Mouse (Mus musculus) embryonic facial prominence, embryonic 13.5 days (tissue): ENCODE data around the gene Zfp952. TPM values are rescaled to one million over a fixed set of nuclear protein-coding genes. Genes with fewer than 3 reads are reported as not detected.

Experiments
- ATAC-seq: fragments of 200-750 bp; cut with Nextera tagmentation; 2 replicates; pipeline ENCODE4 v1.8.0; 2017; ENCODE audit warnings: low read depth; ENCODE audit not compliant: insufficient number of reproducible peaks, insufficient read depth, low FRiP score, low TSS enrichment
- H3K27ac ChIP-seq: fragments of 300-500 bp; sonication (generic); 2 replicates; pipeline ENCODE4 v1.5.1; 2015; ENCODE audit warnings: moderate library complexity, mild to moderate bottlenecking, inconsistent platforms
- H3K27me3 ChIP-seq: fragments of 300-500 bp; sonication (generic); 2 replicates; pipeline ENCODE4 v1.6.1; 2015; ENCODE audit warnings: mild to moderate bottlenecking, inconsistent platforms
- H3K36me3 ChIP-seq: fragments of 300-500 bp; sonication (generic); 2 replicates; pipeline ENCODE4 v1.6.1; 2015; ENCODE audit warnings: mild to moderate bottlenecking, inconsistent platforms
- H3K4me1 ChIP-seq: fragments of 300-500 bp; sonication (generic); 2 replicates; pipeline ENCODE4 v1.6.1; 2015; ENCODE audit warnings: inconsistent platforms
- H3K4me2 ChIP-seq: fragments of 300-500 bp; sonication (generic); 2 replicates; pipeline ENCODE4 v1.6.1; 2015; ENCODE audit warnings: moderate library complexity, mild to moderate bottlenecking, inconsistent platforms
- H3K4me3 ChIP-seq: fragments of 300-500 bp; sonication (generic); 2 replicates; pipeline ENCODE4 v1.5.1; 2015; ENCODE audit warnings: mild to moderate bottlenecking, inconsistent platforms
- H3K9ac ChIP-seq: fragments of 300-500 bp; sonication (generic); 2 replicates; pipeline ENCODE4 v1.6.1; 2015; ENCODE audit warnings: mild to moderate bottlenecking, inconsistent platforms
- H3K9me3 ChIP-seq: fragments of 300-500 bp; sonication (generic); 2 replicates; pipeline ENCODE4 v1.6.1; 2016; ENCODE audit warnings: inconsistent platforms
- WGBS: fragments of 180-500 bp; shearing (Covaris S2); methylation state at CpG from one replicate; pipeline ENCODE4 v1.1.7; 2015; ENCODE audit warnings: mixed read lengths; 5-methylcytosine and 5-hydroxymethylcytosine counted together
- polyA plus RNA-seq: library from polyadenylated mRNA; unstranded; fragments of >200 nt; fragmentation: Nextera tagmentation; extraction: Ambion mirVana; gene quantifications from 2 replicates; pipeline ENCODE4 v1.2.1, GENCODE M21; 2015

Zfp952 gene
- 16.3 and 17.4 TPM in 2 replicates for polyA plus RNA-seq

DNA sequence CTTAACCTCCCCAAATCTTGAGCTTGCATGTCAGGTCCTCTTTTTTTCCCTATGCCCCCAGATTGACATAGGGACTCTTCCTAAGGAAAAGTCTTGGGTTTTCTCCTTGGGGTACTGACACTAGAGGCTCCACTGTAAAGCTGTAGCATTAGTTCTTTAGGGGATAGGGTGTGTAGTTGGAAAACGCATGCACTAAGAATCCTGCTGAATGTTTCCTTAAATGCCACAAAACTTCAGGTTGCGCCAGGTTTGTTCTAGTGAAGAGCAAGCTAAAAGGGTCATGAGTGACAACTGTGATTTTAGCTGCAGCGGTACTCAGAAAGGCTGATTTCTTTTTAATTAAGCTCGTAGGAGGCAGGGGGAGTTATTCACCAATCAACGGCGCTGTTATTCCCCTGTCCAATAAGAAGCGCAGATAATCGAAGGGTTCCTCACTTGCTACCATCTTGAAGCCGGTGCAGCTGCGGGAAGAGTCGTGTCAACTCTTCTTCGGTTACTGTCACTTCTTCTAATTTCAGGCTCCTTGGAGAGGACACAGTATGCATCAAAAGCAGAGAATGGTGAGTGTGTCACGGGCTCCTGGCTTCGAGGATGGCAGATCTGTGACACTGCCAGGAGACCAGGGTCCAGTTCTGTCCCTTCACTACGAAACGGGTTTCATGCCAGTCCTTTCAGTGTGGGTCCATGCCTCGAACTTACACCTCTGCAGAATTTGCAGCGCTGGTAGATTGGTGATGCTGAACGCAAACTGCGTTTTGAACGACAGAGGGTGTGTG is at the start of gene Zfp952:
Zfp952 (plus strand) TSS at position 431 of the 776 bp plus-strand sequence.
- ATAC-seq, result no peak
- H3K4me2 ChIP-seq, result peak within 1 kb of the TSS; percentile 72
- H3K9me3 ChIP-seq, result no peaks in the 10 kb centered on the region; the same call in 1 of the 2 replicates
- peaks cover 29% of the 10 kb centered on the region for H3K36me3 ChIP-seq
- peak within 1 kb of the TSS; percentile 74 for H3K27ac ChIP-seq
- 1% methylated on average over 21 of the region's 21 CpGs for WGBS
- H3K9ac ChIP-seq, result peak within 1 kb of the TSS; percentile 82
- no peaks in the 10 kb centered on the region for H3K27me3 ChIP-seq
- peaks cover 7% of the 10 kb centered on the region for H3K4me1 ChIP-seq
- H3K4me3 ChIP-seq, result peak within 1 kb of the TSS; percentile 69

GRCm38 (mm10) chr17:32943661-32944060 is 49.3 kb upstream of the Zfp952 start:
- H3K4me3 ChIP-seq, result no peak overlapping the region

GRCm38 (mm10) chr17:32944402-32945035 is 48.4 kb upstream of the Zfp952 start:
- Histone ChIP-seq H3K27ac (no peak overlapping the region), H3K27me3 (no peaks in the 10 kb centered on the region), H3K36me3 (no peaks in the 10 kb centered on the region), H3K9ac (no peak overlapping the region), H3K9me3 (no peaks in the 10 kb centered on the region), H3K4me1 (peaks cover 15% of the 10 kb centered on the region), H3K4me2 (no peak overlapping the region), H3K4me3 (no peak overlapping the region)
- WGBS, result 62% methylated on average over 3 of the region's 3 CpGs
- ATAC-seq, result no peak

More at GRCm38 (mm10) chr17:32943661-32944060, 49.3 kb upstream of the Zfp952 start:
- ATAC-seq, result no peak
- no peak overlapping the region for H3K9ac ChIP-seq
- H3K36me3 ChIP-seq, result no peaks in the 10 kb centered on the region
- no peak overlapping the region for H3K27ac ChIP-seq
- H3K9me3 ChIP-seq, result no peaks in the 10 kb centered on the region
- H3K4me1 ChIP-seq, result peaks cover 15% of the 10 kb centered on the region
- no peak overlapping the region for H3K4me2 ChIP-seq
- H3K27me3 ChIP-seq, result no peaks in the 10 kb centered on the region
- 91% methylated on average over 3 of the region's 3 CpGs for WGBS

- Histone ChIP-seq H3K27me3 (no peaks in the 10 kb centered on the region), H3K36me3 (no peaks in the 10 kb centered on the region), H3K4me1 (peaks cover 15% of the 10 kb centered on the region), H3K27ac (no peak overlapping the region), H3K4me3 (peak overlapping the region; percentile 59), H3K9ac (peak overlapping the region; percentile 79), H3K9me3 (no peaks in the 10 kb centered on the region), H3K4me2 (peak overlapping the region; percentile 92)
- no peak for ATAC-seq
- WGBS, result 67% methylated on average over 9 of the region's 9 CpGs
Observed at GRCm38 (mm10) chr17:32946716-32947115, 46.2 kb upstream of the Zfp952 start.

- Histone ChIP-seq H3K27me3 (no peaks in the 10 kb centered on the region), H3K4me3 (peak within 1 kb of the TSS; percentile 59), H3K9ac (peak within 1 kb of the TSS; percentile 79), H3K36me3 (no peaks in the 10 kb centered on the region), H3K27ac (peak within 1 kb of the TSS; percentile 72), H3K4me1 (peaks cover 15% of the 10 kb centered on the region), H3K9me3 (no peaks in the 10 kb centered on the region), H3K4me2 (peak within 1 kb of the TSS; percentile 92)
- peak; percentile 92 for ATAC-seq
- WGBS, result 32% methylated on average over 12 of the region's 12 CpGs
Observed at GRCm38 (mm10) chr17:32947215-32947914, 45.6 kb upstream of the Zfp952 start, which contains the start of gene Cyp4f13. Gene Cyp4f13 (minus strand): TSS chr17:32947402.

DNA sequence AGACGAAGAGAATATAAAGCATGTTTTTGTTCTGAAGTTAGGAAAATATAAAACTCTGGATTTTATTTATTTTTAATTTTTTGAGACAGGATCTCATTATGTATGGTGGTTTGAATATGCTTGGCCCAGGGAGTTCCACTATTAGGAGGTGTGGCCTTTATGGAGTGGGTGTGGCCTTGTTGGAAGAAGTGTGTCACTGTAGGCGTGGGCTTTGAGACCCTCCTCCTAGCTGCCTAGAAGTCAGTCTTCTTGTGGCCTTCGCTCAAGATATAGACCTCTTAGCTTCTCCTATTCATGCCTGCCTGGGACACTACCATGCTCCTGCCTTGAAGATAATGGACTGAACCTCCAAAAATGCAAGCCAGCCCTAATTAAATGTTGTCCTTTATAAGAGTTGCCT is 42.8 kb upstream of the Zfp952 start:
- no peak overlapping the region for H3K4me2 ChIP-seq
- H3K27me3 ChIP-seq, result no peaks in the 10 kb centered on the region
- WGBS, result 87% methylated on average over 3 of the region's 3 CpGs
- H3K4me1 ChIP-seq, result peaks cover 15% of the 10 kb centered on the region
- no peaks in the 10 kb centered on the region for H3K36me3 ChIP-seq
- no peak overlapping the region for H3K4me3 ChIP-seq
- no peak for ATAC-seq
- no peak overlapping the region for H3K27ac ChIP-seq
- no peak overlapping the region for H3K9ac ChIP-seq
- H3K9me3 ChIP-seq, result no peaks in the 10 kb centered on the region

DNA sequence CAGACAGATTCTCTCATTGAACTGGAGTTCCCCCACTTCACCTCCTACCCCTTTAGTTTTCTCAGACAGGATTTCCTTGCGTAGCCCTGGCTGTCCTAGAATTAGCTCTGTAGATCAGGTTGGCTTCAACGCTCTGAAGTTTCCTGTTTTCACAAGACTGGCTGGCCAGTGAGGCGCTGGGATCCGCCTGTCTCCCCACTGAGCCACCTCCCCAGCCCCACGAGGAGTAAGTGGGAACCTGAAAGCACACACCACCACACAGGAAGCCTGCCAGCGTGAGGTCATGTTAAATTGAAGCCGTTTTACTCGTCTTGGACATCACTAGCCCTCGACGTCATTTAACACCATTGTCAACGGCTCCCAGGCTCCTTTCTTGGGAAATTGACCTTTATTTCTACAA is 41.9 kb upstream of the Zfp952 start:
- Histone ChIP-seq H3K4me3 (no peak overlapping the region), H3K27me3 (no peaks in the 10 kb centered on the region), H3K27ac (no peak overlapping the region), H3K4me1 (peaks cover 15% of the 10 kb centered on the region), H3K9ac (no peak overlapping the region), H3K9me3 (no peaks in the 10 kb centered on the region), H3K36me3 (no peaks in the 10 kb centered on the region), H3K4me2 (no peak overlapping the region)
- no peak for ATAC-seq
- 80% methylated on average over 11 of the region's 11 CpGs for WGBS

GRCm38 (mm10) chr17:32951441-32951840 is 41.5 kb upstream of the Zfp952 start:
- Histone ChIP-seq H3K36me3 (no peaks in the 10 kb centered on the region), H3K4me3 (no peak overlapping the region), H3K9me3 (no peaks in the 10 kb centered on the region), H3K4me1 (peaks cover 11% of the 10 kb centered on the region), H3K4me2 (no peak overlapping the region; the same call in 1 of the 2 replicates), H3K27me3 (no peaks in the 10 kb centered on the region), H3K9ac (no peak overlapping the region), H3K27ac (no peak overlapping the region)
- no peak for ATAC-seq
- 32% methylated on average over 16 of the region's 16 CpGs for WGBS

DNA sequence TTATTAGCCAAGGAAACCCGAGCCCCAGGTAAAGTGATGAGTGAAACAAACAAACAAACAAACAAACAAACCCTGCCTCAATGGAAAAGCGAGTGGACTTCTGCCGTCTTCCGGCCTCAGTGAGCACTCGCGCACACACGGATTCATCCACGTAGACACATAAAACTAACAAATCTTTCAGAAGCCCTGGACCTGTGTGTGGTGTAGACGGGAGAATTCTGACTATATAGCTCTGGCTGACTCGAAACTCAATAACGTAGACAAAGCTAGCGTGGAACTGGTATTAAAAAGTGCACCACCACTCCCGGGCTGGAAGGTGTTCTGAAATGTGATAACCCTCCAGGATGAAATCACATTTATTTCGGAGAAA is 27.7 kb upstream of the Zfp952 start:
- Histone ChIP-seq H3K4me1 (peaks cover 12% of the 10 kb centered on the region), H3K9me3 (no peaks in the 10 kb centered on the region), H3K4me3 (peak overlapping the region; percentile 83), H3K27me3 (no peaks in the 10 kb centered on the region), H3K36me3 (no peaks in the 10 kb centered on the region), H3K9ac (peak overlapping the region; percentile 87), H3K27ac (peak overlapping the region; percentile 93; the same call in 1 of the 2 replicates), H3K4me2 (peak overlapping the region; percentile 86)
- under 1% methylated on average over 14 of the region's 14 CpGs for WGBS
- ATAC-seq, result no peak

- ATAC-seq, result peak; percentile 97
- H3K9me3 ChIP-seq, result no peaks in the 10 kb centered on the region
- peak within 1 kb of the TSS; percentile 93 for H3K27ac ChIP-seq
- no peaks in the 10 kb centered on the region for H3K27me3 ChIP-seq
- peaks cover 12% of the 10 kb centered on the region for H3K4me1 ChIP-seq
- peak within 1 kb of the TSS; percentile 86 for H3K4me2 ChIP-seq
- H3K36me3 ChIP-seq, result no peaks in the 10 kb centered on the region
- WGBS, result under 1% methylated on average over 33 of the region's 33 CpGs
- H3K9ac ChIP-seq, result peak within 1 kb of the TSS; percentile 87
- peak within 1 kb of the TSS; percentile 83 for H3K4me3 ChIP-seq
Observed at GRCm38 (mm10) chr17:32965623-32966290, 27.2 kb upstream of the Zfp952 start, which contains the start of gene Zfp472. Gene Zfp472 (plus strand): TSS chr17:32965814.

GRCm38 (mm10) chr17:32981361-32981760 is 11.6 kb upstream of the Zfp952 start:
- Histone ChIP-seq H3K36me3 (peaks cover 43% of the 10 kb centered on the region), H3K4me3 (no peak overlapping the region)

More at GRCm38 (mm10) chr17:32981361-32981760, 11.6 kb upstream of the Zfp952 start:
- H3K4me2 ChIP-seq, result no peak overlapping the region
- no peaks in the 10 kb centered on the region for H3K4me1 ChIP-seq
- WGBS, result 88% methylated on average over 4 of the region's 4 CpGs
- no peaks in the 10 kb centered on the region for H3K27me3 ChIP-seq
- H3K27ac ChIP-seq, result no peak overlapping the region
- H3K9ac ChIP-seq, result no peak overlapping the region
- ATAC-seq, result no peak
- H3K9me3 ChIP-seq, result no peaks in the 10 kb centered on the region; the same call in 1 of the 2 replicates
